20 mouse cellular contexts compared by ENCODE assay signal in genomic region chr1:54840040-54840439, GRCm38 (mm10).
A peak's percentile ranks its signal among the peaks of the same experiment; 100 is the strongest.
DNase-seq lines count a peak whose midpoint lies in the region; ATAC-seq lines count a peak whose summit lies in the region.
"Had no signal": no experiment of that assay in that cellular context is flagged by ENCODE, and none has a peak within 500 bp of the region (broad histone marks: within the 10 kb centered on the region; RNA-seq: fewer than 3 reads in every experiment).

No protein-coding gene starts in this region.

- peak; percentile 77 for DNase-seq in heart, adult 11 months
- DNase-seq in heart, postnatal 4 days = no peak
- no peak for DNase-seq in liver, embryonic 11.5 days (ENCODE audit: low spot score)
- peak; percentile 13 for DNase-seq in MEL-GATA-1-ER (ENCODE audit: extremely low read depth, low read depth)
- peak; percentile 71 for DNase-seq in lung, postnatal 36 days
- DNase-seq in right cerebral cortex, postnatal 10 days (ENCODE audit: low spot score in 2 of 2) = no peak
- DNase-seq in right cerebral cortex, adult 18-20 months = no peak
- DNase-seq: adrenal gland, postnatal 14 days; cerebellum, adult 11 months; cerebellum, postnatal 14 days; embryo, embryonic 11 days; gastrocnemius, adult 2 months; lung, embryonic 14.5 days; midbrain, embryonic 14.5 days had no signal

- no peak for ATAC-seq in liver, embryonic 15.5 days (ENCODE audit: insufficient read depth)
- no peak for ATAC-seq in liver, embryonic 11.5 days (replicated peaks; ENCODE audit: low FRiP score)
- ATAC-seq: Patski had no signal

- 0 out of 2 replicates have a peak overlapping the region, but pooled peaks have one; percentile 3 for H3K27ac ChIP-seq in liver, embryonic 15.5 days (replicated peaks)
- no peak overlapping the region for H3K27ac ChIP-seq in liver, embryonic 11.5 days (ENCODE audit: low read depth, low read length)
- H3K27ac ChIP-seq: forebrain, embryonic 10.5 days; gastrocnemius, adult 2 months; limb, embryonic 13.5 days; stomach, postnatal 0 days had no signal

- H3K9ac ChIP-seq in liver, embryonic 15.5 days = no peak overlapping the region
- no peak overlapping the region for H3K9ac ChIP-seq in liver, embryonic 11.5 days (ENCODE audit: low read depth, low read length)
- H3K9ac ChIP-seq: limb, embryonic 13.5 days; lung, embryonic 14.5 days had no signal

- no peaks in the 10 kb centered on the region for H3K27me3 ChIP-seq in liver, embryonic 15.5 days
- H3K27me3 ChIP-seq in liver, embryonic 11.5 days (replicated peaks; ENCODE audit: control insufficient read depth, insufficient read depth, low read length) = no peaks in the 10 kb centered on the region
- H3K27me3 ChIP-seq: limb, embryonic 13.5 days; Patski had no signal

- H3K36me3 ChIP-seq in liver, embryonic 15.5 days (replicated peaks) = no peaks in the 10 kb centered on the region
- H3K36me3 ChIP-seq in liver, embryonic 11.5 days (ENCODE audit: control insufficient read depth, insufficient read depth, low read length) = no peaks in the 10 kb centered on the region
- H3K36me3 ChIP-seq: forebrain, embryonic 10.5 days; limb, embryonic 13.5 days had no signal

- H3K9me3 ChIP-seq in liver, embryonic 15.5 days (replicated peaks) = no peaks in the 10 kb centered on the region
- H3K9me3 ChIP-seq in liver, embryonic 11.5 days (ENCODE audit: control insufficient read depth, low read length) = no peaks in the 10 kb centered on the region
- H3K9me3 ChIP-seq: forebrain, embryonic 10.5 days; limb, embryonic 13.5 days had no signal

- H3K4me2 ChIP-seq in liver, embryonic 15.5 days = no peak overlapping the region
- no peak overlapping the region for H3K4me2 ChIP-seq in liver, embryonic 11.5 days
- H3K4me2 ChIP-seq: limb, embryonic 13.5 days; lung, embryonic 14.5 days had no signal

- 9% methylated on average over 2 of the region's 2 CpGs for WGBS in liver, embryonic 15.5 days (ENCODE audit: insufficient replicate concordance)
- WGBS in liver, embryonic 11.5 days = 21% methylated on average over 2 of the region's 2 CpGs

- peaks cover 20% of the 10 kb centered on the region for H3K4me1 ChIP-seq in liver, embryonic 15.5 days (replicated peaks)
- peaks cover 14% of the 10 kb centered on the region for H3K4me1 ChIP-seq in liver, embryonic 11.5 days (replicated peaks; ENCODE audit: control insufficient read depth, insufficient read depth, low read length)

- H3K4me3 ChIP-seq in liver, embryonic 15.5 days (replicated peaks) = no peak overlapping the region
- H3K4me3 ChIP-seq in liver, embryonic 11.5 days (ENCODE audit: low read depth, low read length) = no peak overlapping the region
- H3K4me3 ChIP-seq: forebrain, embryonic 10.5 days; gastrocnemius, adult 2 months; limb, embryonic 13.5 days; myocyte had no signal

Comparison
In these comparisons a context has a peak if more than half of its experiments do, and no peak if none do; other contexts are left out.
1. DNase-seq: peak in heart, adult 11 months (single experiment), MEL-GATA-1-ER (single experiment) and lung, postnatal 36 days (single experiment); none in heart, postnatal 4 days (single experiment), liver, embryonic 11.5 days (single experiment), right cerebral cortex, postnatal 10 days (0 of 2) and right cerebral cortex, adult 18-20 months (single experiment).